ENCODE assay signal across 8 mouse cellular contexts in the genomic region with DNA sequence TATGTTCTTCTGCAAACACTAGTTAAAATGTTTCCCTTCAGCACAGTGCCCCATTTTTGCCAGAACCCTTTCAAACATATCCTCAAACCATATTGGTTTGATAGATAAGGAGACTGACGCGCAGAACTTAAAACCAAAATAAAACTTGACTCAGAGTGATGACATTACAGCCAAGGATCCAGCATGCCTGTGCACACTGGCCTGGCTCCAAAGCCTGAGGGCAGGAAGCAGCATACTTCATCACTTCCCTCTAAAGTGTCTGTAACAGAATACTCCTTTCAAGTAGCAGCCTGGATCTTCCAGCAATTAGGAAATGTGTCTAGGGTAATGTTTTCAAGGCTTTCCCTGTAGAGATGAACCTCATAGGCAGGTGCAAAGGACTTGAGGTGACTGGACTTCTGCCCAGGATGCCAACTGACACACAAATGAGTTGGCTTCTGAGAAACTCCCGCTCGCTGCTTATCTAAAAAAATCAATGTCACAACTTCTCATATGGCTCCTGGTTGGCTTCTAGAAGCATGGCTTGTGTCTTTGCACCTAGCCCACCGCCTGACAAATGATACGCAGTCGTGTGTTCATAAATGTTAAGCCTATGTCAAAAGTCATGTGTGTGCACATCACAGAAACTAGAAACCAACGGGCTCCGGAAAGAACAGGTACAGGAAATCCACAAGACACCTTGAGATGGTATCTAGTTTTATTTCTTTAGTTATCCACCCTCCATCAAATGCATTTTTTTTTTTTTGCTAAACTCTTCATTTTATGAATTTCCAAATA. TPM values are rescaled to one million over a fixed set of nuclear protein-coding genes. Genes with fewer than 3 reads are reported as not detected.
DNase-seq lines count a peak whose midpoint lies in the region; ATAC-seq lines count a peak whose summit lies in the region.
"Had no signal": no experiment of that assay in that cellular context is flagged by ENCODE, and none has a peak within 500 bp of the region (broad histone marks: within the 10 kb centered on the region; RNA-seq: fewer than 3 reads in every experiment).

No protein-coding gene starts in this region.

- H3K36me3 ChIP-seq in hindbrain, embryonic 11.5 days (ENCODE audit: control insufficient read depth, insufficient read depth, low read length), result no peaks in the 10 kb centered on the region

- H3K27ac ChIP-seq in hindbrain, embryonic 11.5 days (ENCODE audit: low read depth, low read length), result no peak overlapping the region
- H3K27ac ChIP-seq: limb, embryonic 15.5 days had no signal

- DNase-seq in NIH3T3 (ENCODE audit: low read depth), result peak; percentile 84
- DNase-seq in adrenal gland, postnatal 14 days, result peak; percentile 66
- DNase-seq in heart, postnatal 10 days, result peak; percentile 81 to 84
- DNase-seq in lung, postnatal 10 days, result peak; percentile 33
- no peak for DNase-seq in frontal cortex, postnatal 25 days (ENCODE audit: low spot score in 2 of 2)
- no peak for DNase-seq in hindbrain, embryonic 11.5 days (ENCODE audit: low spot score)
- DNase-seq in left cerebral cortex, adult 8-10 months (ENCODE audit: low spot score in 2 of 2), result no peak

- 93% methylated on average over 9 of the region's 9 CpGs for WGBS in hindbrain, embryonic 11.5 days

- H3K9ac ChIP-seq in hindbrain, embryonic 11.5 days (ENCODE audit: low read depth, low read length), result no peak overlapping the region
- H3K9ac ChIP-seq: limb, embryonic 15.5 days had no signal

- no peaks in the 10 kb centered on the region for H3K4me1 ChIP-seq in hindbrain, embryonic 11.5 days (replicated peaks; ENCODE audit: control insufficient read depth, insufficient read depth, low read length)
- H3K4me1 ChIP-seq: limb, embryonic 15.5 days had no signal

- no peaks in the 10 kb centered on the region for H3K27me3 ChIP-seq in hindbrain, embryonic 11.5 days (ENCODE audit: control insufficient read depth, insufficient read depth, low read length)
- H3K27me3 ChIP-seq: limb, embryonic 15.5 days had no signal

- ATAC-seq in hindbrain, embryonic 11.5 days (ENCODE audit: low FRiP score), result no peak

- H3K4me2 ChIP-seq in hindbrain, embryonic 11.5 days (replicated peaks; ENCODE audit: low read depth, low read length), result no peak overlapping the region
- H3K4me2 ChIP-seq: limb, embryonic 15.5 days had no signal

- H3K4me3 ChIP-seq in hindbrain, embryonic 11.5 days (ENCODE audit: low read depth, low read length), result no peak overlapping the region
- H3K4me3 ChIP-seq: limb, embryonic 15.5 days had no signal

- intact Hi-C loops in heart, postnatal 10 days (cut with DNase I), result no loop called here

- no peaks in the 10 kb centered on the region for H3K9me3 ChIP-seq in hindbrain, embryonic 11.5 days (ENCODE audit: control insufficient read depth, low read length)
- H3K9me3 ChIP-seq: limb, embryonic 15.5 days had no signal

RNA-seq across cellular contexts. Expression of a gene that starts 43.9 kb away (rescaled TPM):
- 80.7 and 83.5 TPM in 2 replicates for total RNA-seq in adrenal gland, postnatal 14 days (2021)
- total RNA-seq in heart, postnatal 10 days (2021), result 10 to 100 TPM; 25.7 to 28.1 TPM
- 3.0 and 3.3 TPM in 2 replicates for polyA plus RNA-seq in hindbrain, embryonic 11.5 days (2014; fragmentation: Nextera tagmentation; extraction: Ambion mirVana)
- total RNA-seq in left cerebral cortex, adult 8-10 months (2022), result 10 to 100 TPM; 28.0 to 28.9 (median 28.7) TPM

Comparison
In these comparisons a context has a peak if more than half of its experiments do, and no peak if none do; other contexts are left out.
1. DNase-seq: peak in NIH3T3 (single experiment), adrenal gland, postnatal 14 days (single experiment), heart, postnatal 10 days (2 of 2) and lung, postnatal 10 days (single experiment); none in frontal cortex, postnatal 25 days (0 of 2), hindbrain, embryonic 11.5 days (single experiment) and left cerebral cortex, adult 8-10 months (0 of 2).